Mouse (Mus musculus): Measurements from ENCODE around the gene Sv2b. TPM values are rescaled to one million over a fixed set of nuclear protein-coding genes. Genes with fewer than 3 reads are reported as not detected.

The Sv2b gene
- polyA plus RNA-seq, 1 experiment from 2014 or later, result 0.41 TPM

DNA sequence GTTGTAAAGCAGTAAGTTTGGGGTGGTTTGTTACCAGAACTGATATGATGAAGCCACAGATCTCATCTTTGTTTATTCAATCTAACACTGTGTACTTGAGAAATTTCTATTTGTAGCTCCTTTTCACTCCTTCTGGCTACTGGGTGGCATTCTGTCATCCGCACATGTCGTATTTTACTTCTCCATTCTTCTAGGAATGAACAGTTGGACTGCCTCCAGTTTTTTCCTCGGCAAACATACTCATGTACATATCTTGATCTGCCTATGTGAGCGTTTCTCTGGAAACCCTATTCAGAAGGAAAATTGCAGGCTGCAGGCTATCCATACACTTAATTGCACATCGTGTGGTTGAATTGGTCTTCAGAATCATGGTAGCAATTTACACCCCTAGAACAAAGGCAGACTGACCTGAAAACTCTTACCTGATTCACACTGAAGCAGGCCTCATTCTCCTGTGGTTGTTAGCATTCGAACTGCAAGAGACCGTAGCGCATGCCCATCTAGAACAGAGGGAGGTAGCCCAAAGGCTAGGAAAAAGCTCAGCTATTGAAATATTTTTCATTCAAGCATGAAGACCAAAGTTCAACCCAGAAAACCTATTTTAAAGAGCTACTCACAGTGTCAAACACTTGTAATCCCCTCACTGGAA, 231.4 kb downstream of the Sv2b start:
- Histone ChIP-seq H3K9me3 (no peaks in the 10 kb centered on the region), H3K36me3 (no peaks in the 10 kb centered on the region), H3K27me3 (replicated peaks) (no peaks in the 10 kb centered on the region), H3K27ac (replicated peaks) (no peak overlapping the region), H3K9ac (no peak overlapping the region), H3K4me3 (no peak overlapping the region), H3K4me2 (no peak overlapping the region), H3K4me1 (no peaks in the 10 kb centered on the region)
- ATAC-seq (ENCODE audit: extremely low read depth, insufficient number of reproducible peaks, low FRiP score, low TSS enrichment), result no peak
- 78% methylated on average over 8 of the region's 8 CpGs for WGBS

Other genes starting within 250 kb of the Sv2b start
- gene Akap13, start 146.3 kb upstream of the Sv2b start, polyA plus RNA-seq (2015; fragmentation: Nextera tagmentation; extraction: Ambion mirVana), result 41.8 and 45.2 TPM in 2 replicates

All from heart, embryonic 13.5 days (tissue).